Comparison of ENCODE assay signal across 8 mouse cellular contexts in genomic region chr4:132074933-132075769, GRCm38 (mm10). TPM values are rescaled to one million over a fixed set of nuclear protein-coding genes. Genes with fewer than 3 reads are reported as not detected.
DNase-seq lines count a peak whose midpoint lies in the region; ATAC-seq lines count a peak whose summit lies in the region.

TSS of gene Epb41 (minus strand) at chr4:132075321.

- no peaks in the 10 kb centered on the region; the same call in none of the 2 replicates for H3K27me3 ChIP-seq in hindbrain, embryonic 16.5 days (replicated peaks; ENCODE audit: control insufficient read depth, insufficient read depth, low read length)

- H3K79me2 ChIP-seq in macrophage (ENCODE audit: inconsistent target): peaks cover 43% of the 10 kb centered on the region

- H3K4me2 ChIP-seq in hindbrain, embryonic 16.5 days (ENCODE audit: low read length): peak within 1 kb of the TSS; percentile 100

- H3K27ac ChIP-seq in hindbrain, embryonic 16.5 days (ENCODE audit: low read depth, low read length): no peak within 1 kb of the TSS
- H3K27ac ChIP-seq in macrophage: peak within 1 kb of the TSS; percentile 79

- H3K9me3 ChIP-seq in hindbrain, embryonic 16.5 days (ENCODE audit: control insufficient read depth, low read length): no peaks in the 10 kb centered on the region

- peaks cover 12% of the 10 kb centered on the region for H3K4me1 ChIP-seq in hindbrain, embryonic 16.5 days (ENCODE audit: control insufficient read depth, insufficient read depth, low read depth, low read length)

- peak; percentile 94 for ATAC-seq in hindbrain, embryonic 16.5 days

- WGBS in hindbrain, embryonic 16.5 days: 2% methylated on average over 44 of the region's 47 CpGs
- WGBS in macrophage (ENCODE audit: missing documents): 2% methylated on average over 44 of the region's 47 CpGs

- H3K9ac ChIP-seq in hindbrain, embryonic 16.5 days (ENCODE audit: low read depth, low read length): peak within 1 kb of the TSS; percentile 75

- H3K4me3 ChIP-seq in hindbrain, embryonic 16.5 days (ENCODE audit: low read length): peak within 1 kb of the TSS; percentile 80
- peak within 1 kb of the TSS; percentile 84 for H3K4me3 ChIP-seq in macrophage (ENCODE audit: inconsistent target)

- H3K36me3 ChIP-seq in hindbrain, embryonic 16.5 days (ENCODE audit: control insufficient read depth, insufficient read depth, low read length): no peaks in the 10 kb centered on the region
- peaks cover 4% of the 10 kb centered on the region; the same call in 1 of the 2 replicates for H3K36me3 ChIP-seq in macrophage (ENCODE audit: inconsistent target)

- DNase-seq in WW6 (ENCODE audit: low read depth, low spot score): peak; percentile 94
- DNase-seq in cerebellum, postnatal 4 days (ENCODE audit: low spot score in 2 of 2): peak; percentile 92 to 94
- DNase-seq in gastrocnemius, adult 18-20 months (ENCODE audit: low spot score): peak; percentile 99
- DNase-seq in left cerebral cortex, adult 18-20 months (ENCODE audit: low spot score in 2 of 2): peak; percentile 96
- peak; percentile 97 for DNase-seq in right cerebral cortex, adult 18-20 months
- peak; percentile 97 for DNase-seq in urinary bladder, postnatal 10 days (ENCODE audit: low spot score)

RNA-seq across cellular contexts. Expression of gene Epb41, which starts in this region (rescaled TPM):
- 100 to 1,000 TPM; 108 to 134 TPM for total RNA-seq in gastrocnemius, adult 18-20 months (2021)
- polyA plus RNA-seq in hindbrain, embryonic 16.5 days (2015; fragmentation: Nextera tagmentation; extraction: Ambion mirVana): 43.1 and 60.9 TPM in 2 replicates
- 10 to 100 TPM; 39.0 TPM for total RNA-seq in left cerebral cortex, adult 18-20 months (2021)
- total RNA-seq in macrophage (2018; cell fraction: chromatin; rRNA removed): 100 to 1,000 TPM in 19 of 26 experiments, 10 to 100 TPM in 7; 15.5 to 258 (median 152) TPM
- total RNA-seq in macrophage (2018; cell fraction: cytosol; rRNA removed): 10 to 100 TPM; 43.0 to 71.9 (median 59.2) TPM
- 100 to 1,000 TPM in 7 of 26 experiments, 10 to 100 TPM in 19; 20.4 to 144 (median 81.0) TPM for total RNA-seq in macrophage (2018; cell fraction: nucleus; rRNA removed)
- 45.7 to 91.9 TPM (median 56.7 TPM) in 3 replicates for polyA plus RNA-seq in macrophage (2018)
